Mouse (Mus musculus) retina, adult 2 months (tissue): ENCODE results near the gene Fank1.

Source experiments
- DNase-seq: peaks from one replicate; pipeline ENCODE4 v3.0.0-alpha.2; 2012; ENCODE audit warnings: low read depth, low spot score

Fank1 gene

DNA sequence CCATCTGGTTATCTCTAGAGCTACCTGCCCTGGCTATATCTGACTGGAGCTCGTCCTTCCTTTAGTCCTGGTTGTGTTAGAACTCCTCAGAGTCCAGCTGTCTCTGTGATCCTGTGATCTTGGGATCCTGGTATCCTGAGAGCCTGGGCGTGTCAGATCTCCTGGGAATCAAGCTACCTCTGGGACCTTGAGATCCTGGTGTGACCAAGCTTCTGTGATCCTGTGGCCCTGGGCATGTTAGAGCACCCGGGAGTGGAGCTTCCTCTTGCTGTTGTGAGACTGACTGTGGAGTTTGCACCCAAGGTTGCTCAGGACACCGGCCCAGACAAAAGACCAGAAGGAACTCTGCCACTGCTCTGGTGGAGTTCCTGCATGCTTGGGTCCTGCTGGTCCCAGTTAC, 122.7 kb downstream of the Fank1 start:
- DNase-seq = no peak

DNA sequence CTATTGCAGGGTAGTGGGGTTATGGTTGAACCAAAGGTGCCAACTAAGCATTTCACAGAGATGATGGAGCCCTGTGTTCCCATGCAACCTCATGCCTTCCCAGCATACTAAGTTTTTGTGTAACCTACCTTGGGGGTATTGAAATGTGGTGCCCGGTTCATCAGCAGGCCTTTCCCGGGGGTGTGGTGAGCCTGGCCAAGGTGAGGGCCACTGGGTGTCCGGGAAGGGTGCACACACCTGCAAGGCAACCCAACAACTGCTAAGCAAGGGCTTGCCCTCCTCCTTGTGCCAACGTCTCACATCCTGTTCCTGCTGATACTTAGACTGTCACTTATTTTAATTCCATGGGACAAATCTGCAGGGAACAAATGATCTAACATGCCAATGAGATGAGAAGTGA, 132.3 kb downstream of the Fank1 start:
- DNase-seq = no peak

DNA sequence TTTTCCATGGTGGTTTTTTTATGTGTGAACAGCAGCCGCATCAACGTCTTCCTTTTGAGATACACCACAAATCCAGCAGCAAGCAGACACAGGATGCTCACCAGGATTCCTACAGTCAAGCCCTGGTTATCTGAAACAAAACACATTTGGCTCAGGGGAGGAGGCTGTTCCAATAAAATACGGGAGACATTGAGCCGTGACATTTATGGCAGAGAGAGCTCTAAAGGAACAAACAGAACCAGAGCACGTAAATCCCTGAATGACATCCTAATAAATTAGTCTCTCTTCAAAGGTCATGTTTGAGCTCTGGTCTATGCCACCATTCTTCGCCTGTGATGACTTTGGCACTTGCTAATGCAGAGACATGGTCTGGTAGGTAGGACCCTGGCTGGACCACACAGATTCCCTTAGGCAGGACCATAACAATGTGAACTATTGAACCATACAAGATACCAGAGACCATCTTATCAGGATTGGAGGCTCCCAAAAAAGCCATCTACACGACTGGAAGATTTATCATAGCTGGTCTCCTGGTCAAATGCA, 133.2 kb downstream of the Fank1 start:
- DNase-seq = no peak

DNA sequence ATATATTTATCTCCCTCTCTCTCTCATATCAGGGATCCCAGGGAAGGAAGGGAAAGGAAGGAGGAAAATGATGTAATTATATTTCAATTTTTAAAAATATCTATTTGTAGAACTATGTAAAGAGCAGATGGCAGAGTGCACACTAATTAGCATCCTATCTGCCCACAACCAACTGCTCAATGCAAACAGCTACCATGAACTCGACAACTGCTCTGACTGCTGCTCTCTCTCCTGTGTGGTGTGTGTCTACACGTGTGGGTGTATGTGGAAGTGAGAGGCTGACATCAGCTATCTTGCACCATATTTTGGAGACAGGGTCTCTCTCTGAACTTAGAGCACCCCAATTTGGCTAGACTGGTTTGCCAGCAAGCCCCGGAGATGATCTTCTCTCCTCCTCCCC, 135.2 kb downstream of the Fank1 start:
- no peak for DNase-seq

DNA sequence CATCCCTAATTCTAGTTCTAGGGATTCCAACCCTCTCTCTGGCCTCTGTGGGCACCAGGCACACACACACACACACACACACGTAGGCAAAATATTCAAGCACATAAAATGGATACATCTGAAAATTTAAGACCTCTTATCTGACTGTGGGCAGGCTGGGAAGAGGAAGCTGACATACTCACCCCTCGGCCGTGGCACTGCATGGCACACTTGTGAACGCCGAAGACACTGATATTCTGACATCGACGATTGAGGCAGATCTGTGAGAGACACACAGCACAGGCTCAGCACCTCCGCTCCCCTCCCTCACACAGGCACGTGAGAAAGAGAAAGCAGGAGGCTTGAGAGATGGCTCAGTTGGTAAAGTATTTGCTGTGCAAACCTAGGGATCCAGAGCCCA, 139.6 kb downstream of the Fank1 start:
- DNase-seq = no peak

DNA sequence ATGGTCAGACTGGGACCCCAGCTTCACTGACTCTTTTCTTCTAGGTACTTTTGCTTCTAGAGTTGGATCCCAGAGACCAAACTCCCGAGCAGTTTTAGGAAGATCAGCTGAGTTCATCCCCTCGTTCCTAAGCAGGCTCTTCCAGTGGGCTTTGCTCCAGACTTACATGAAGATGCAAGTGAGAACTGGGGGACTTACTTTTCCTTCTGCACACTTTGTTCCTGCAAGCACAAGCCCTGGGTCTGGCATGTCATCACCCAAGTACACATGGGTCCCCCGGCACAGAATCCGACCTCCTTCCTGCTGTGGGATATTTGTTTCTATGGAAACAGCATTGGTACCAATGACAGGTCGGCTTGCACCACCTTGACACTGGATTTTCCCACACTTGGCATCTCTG, 142.6 kb downstream of the Fank1 start:
- DNase-seq = no peak

DNA sequence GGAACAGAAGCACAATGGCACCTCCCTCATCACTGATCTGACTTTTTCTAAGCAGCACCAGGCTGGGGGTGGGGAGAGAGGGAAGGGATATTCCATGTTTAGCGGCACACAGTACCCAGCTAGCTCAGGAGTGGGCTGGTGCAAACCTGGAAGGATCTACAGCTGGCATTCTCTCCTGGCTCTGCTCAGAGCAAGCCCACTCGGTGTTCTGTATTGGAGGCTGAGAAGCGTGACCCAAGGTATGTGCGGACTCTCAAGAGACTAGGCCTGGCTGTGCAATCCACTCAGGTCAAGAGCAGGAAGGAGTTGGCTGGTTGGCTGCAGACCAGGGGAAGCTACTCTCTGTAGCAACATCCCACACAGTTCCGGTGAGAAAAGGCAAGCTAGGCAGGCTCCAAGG, 143.3 kb downstream of the Fank1 start:
- no peak for DNase-seq

DNA sequence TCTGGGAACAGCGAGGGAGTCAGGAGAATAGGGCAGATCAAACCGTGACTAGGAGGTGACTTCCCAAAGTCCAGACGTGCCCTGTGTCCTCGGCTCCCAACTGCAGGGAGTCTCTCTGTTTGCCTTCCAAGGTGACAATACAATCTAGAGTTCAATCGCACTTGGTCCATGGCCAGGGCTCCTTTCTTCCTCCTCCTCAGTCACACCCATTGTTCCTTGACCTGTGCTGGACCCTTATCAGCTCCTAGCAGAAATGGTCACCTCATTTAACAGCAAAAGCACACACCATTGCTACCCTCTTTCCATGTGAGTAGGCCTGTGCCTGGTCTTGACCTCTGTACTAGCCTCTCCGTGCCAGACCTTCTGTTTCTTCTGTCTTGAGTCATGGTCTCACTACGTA, 144.1 kb downstream of the Fank1 start:
- DNase-seq = no peak

DNA sequence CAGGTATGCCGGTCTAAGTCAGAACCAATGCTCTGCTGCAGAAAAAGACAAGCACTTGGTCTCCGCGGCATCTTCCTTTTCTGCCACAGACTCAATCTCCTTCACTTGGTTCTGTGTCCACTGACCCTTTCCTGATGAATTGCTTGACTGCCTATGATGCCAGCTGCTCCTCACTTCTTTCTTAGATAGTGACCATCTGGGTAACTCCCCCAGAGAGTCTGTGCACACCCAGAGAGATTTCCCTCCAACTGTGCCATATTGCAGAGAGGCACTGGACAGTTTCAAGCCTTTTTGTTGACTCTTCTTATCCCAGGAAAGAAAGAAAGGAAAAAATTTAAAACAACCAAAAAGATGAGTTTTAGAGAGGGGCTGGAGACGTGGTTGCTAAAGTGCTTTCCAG, 144.6 kb downstream of the Fank1 start:
- DNase-seq = no peak

DNA sequence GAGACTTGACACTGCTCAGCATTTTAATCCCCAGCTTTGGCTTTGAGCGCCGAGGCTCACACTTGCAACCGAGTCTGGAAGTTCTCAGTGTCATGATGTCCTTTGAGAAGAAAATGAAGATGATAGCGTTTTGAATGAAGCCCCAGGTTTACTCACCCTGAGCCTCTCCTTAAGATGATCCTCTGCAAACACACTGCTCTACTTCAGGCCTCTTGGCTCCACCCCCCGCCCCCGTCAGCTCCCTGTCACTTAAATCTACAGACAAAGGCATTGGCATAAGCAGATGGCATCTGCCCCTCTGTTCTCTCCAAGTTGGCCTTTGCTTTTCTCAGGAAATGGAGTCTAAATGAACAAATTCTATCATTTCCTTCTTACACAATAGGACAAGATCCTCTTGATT, 147.3 kb downstream of the Fank1 start:
- DNase-seq = no peak

DNA sequence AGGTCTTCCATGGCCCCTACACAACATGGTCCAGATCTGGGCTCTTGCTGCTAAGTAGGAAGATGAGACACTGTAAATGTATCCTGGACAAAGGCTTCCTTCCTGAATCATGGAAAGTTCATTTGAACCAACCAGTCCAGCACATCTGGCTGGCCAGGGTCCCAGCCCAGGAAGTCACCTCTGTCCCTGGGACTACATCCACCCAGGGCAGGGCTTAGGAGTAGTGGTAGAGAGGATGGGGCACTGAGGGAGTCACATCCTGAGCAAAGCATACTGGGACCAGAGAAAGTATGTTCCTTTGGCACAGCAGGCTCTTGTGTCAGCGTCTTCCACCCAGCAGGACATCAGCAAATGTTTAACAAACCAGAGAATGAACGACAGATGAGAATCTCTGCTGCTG, 149.1 kb downstream of the Fank1 start:
- DNase-seq = no peak

DNA sequence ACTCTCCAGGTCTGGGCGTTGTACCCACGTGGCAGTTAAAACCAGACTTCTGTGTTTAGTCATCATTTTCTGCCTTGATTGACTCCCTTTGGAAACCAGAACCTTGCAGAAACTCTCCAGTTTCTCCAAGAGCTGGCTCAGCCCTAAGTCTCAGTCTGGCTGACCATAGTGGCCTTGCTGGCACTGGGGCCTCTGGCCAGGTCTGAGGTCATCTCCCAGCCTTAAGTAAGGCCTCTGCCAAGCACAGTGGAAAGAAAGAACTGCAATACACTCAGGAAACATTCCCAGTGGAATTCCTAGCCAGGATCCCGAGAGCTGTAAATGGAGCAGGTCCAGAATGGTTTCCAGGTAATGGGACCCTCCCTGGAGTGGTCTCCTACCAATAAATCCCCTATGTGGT, 152.3 kb downstream of the Fank1 start:
- no peak for DNase-seq
